Mouse (Mus musculus) stomach, postnatal 0 days (tissue): ENCODE results near the gene Tom1l2. TPM values are rescaled to one million over a fixed set of nuclear protein-coding genes. Genes with fewer than 3 reads are reported as not detected.

Experiments
- ATAC-seq: fragments of 200-750 bp; cut with Nextera tagmentation; 2 replicates; pipeline ENCODE4 v1.8.0; 2017; ENCODE audit not compliant: low FRiP score, low TSS enrichment
- DNase-seq: peaks from one replicate; pipeline ENCODE4 v3.0.0-alpha.2; 2016; ENCODE audit warnings: low spot score
- H3K27ac ChIP-seq: fragments of 300-500 bp; sonication (generic); replicated peaks from 2 replicates; pipeline ENCODE4 v1.5.1; 2014; ENCODE audit warnings: mild to moderate bottlenecking, control low read depth
- H3K27me3 ChIP-seq: fragments of 300-500 bp; sonication (generic); 2 replicates; pipeline ENCODE4 v1.6.1; 2014; ENCODE audit warnings: low read length; ENCODE audit not compliant: control insufficient read depth, insufficient read depth
- H3K36me3 ChIP-seq: fragments of 300-500 bp; sonication (generic); 2 replicates; pipeline ENCODE4 v1.6.1; 2014; ENCODE audit warnings: low read length, mixed read lengths; ENCODE audit not compliant: control insufficient read depth, insufficient read depth
- H3K4me1 ChIP-seq: fragments of 300-500 bp; sonication (generic); replicated peaks from 2 replicates; pipeline ENCODE4 v1.6.1; 2014; ENCODE audit warnings: antibody characterized with exemption; ENCODE audit not compliant: control insufficient read depth, insufficient read depth
- H3K4me2 ChIP-seq: fragments of 300-500 bp; sonication (generic); replicated peaks from 2 replicates; pipeline ENCODE4 v1.6.1; 2014; ENCODE audit warnings: low read depth, mild to moderate bottlenecking, control low read depth, moderate library complexity
- H3K4me3 ChIP-seq: fragments of 300-500 bp; sonication (generic); 2 replicates; pipeline ENCODE4 v1.5.1; 2014; ENCODE audit warnings: low read depth, low read length, control low read depth
- H3K9ac ChIP-seq: fragments of 300-500 bp; sonication (generic); 2 replicates; pipeline ENCODE4 v1.6.1; 2014; ENCODE audit warnings: mild to moderate bottlenecking, low read length, control low read depth, mixed read lengths
- H3K9me3 ChIP-seq: fragments of 300-500 bp; sonication (generic); 2 replicates; pipeline ENCODE4 v1.6.1; 2016; ENCODE audit warnings: low read length; ENCODE audit not compliant: control insufficient read depth
- CTCF ChIP-seq: IDR thresholded peaks from 2 replicates; pipeline ENCODE4 v1.5.1; 2016; ENCODE audit warnings: antibody characterized with exemption, low read depth, mild to moderate bottlenecking, moderate library complexity
- EP300 ChIP-seq: optimal IDR thresholded peaks from 2 replicates; pipeline ENCODE3; 2016; ENCODE audit warnings: antibody characterized with exemption
- WGBS: fragments of 180-500 bp; shearing (Covaris S2); extraction: QIAGEN DNeasy Blood & Tissue Kit; methylation state at CpG from one replicate; pipeline ENCODE4 v1.1.7; 2014; 5-methylcytosine and 5-hydroxymethylcytosine counted together
- polyA plus RNA-seq: library from polyadenylated mRNA; unstranded; fragments of >200 nt; fragmentation: Nextera tagmentation; extraction: Ambion mirVana; gene quantifications from 2 replicates; pipeline ENCODE4 v1.2.1, GENCODE M21; 2015

Tom1l2 gene
- polyA plus RNA-seq, 1 experiment from 2014 or later = 15.9 TPM

- DNase-seq (no peak), ATAC-seq (no peak)
- Histone ChIP-seq H3K4me1 (0 out of 2 replicates have a peak, but pooled peaks cover 2% of the 10 kb centered on the region), H3K9ac (no peak overlapping the region), H3K4me2 (no peak overlapping the region), H3K9me3 (no peaks in the 10 kb centered on the region), H3K27ac (0 out of 2 replicates have a peak overlapping the region, but pooled peaks have one; percentile 35), H3K27me3 (no peaks in the 10 kb centered on the region), H3K36me3 (no peaks in the 10 kb centered on the region), H3K4me3 (no peak overlapping the region)
- WGBS = 47% methylated on average over 7 of the region's 7 CpGs
- TF ChIP-seq CTCF = no peak
- no peak for TF ChIP-seq EP300
Observed at GRCm38 (mm10) chr11:60358548-60358947, 5.8 kb upstream of the Tom1l2 start.

DNA sequence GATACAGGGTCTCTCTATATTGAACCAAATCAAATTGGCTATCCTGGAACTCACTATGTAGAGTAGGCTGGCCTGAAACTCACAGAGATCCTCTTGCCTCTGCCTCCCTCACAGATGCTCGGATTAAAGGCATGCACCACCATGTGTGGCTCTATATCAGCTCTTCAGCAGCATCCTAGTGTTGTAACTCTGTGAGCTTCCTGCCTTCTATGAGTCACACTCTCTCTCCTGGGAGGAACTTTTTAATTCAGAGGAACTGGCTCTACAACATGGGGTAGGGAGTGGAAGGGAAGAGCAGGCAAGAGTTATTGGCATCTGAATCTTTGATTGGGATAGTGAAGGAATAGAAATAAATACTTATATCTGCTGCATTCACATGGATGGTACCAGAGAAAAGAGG lies 4.4 kb upstream of the Tom1l2 start:
- ATAC-seq (no peak), DNase-seq (no peak)
- no peak overlapping the region for H3K4me3 ChIP-seq
- H3K9ac ChIP-seq = no peak overlapping the region
- H3K36me3 ChIP-seq = no peaks in the 10 kb centered on the region
- 44% methylated on average over 1 of the region's 1 CpGs for WGBS
- no peaks in the 10 kb centered on the region for H3K27me3 ChIP-seq
- peaks cover 4% of the 10 kb centered on the region for H3K4me1 ChIP-seq
- no peaks in the 10 kb centered on the region for H3K9me3 ChIP-seq
- H3K27ac ChIP-seq = peak overlapping the region; percentile 67; the same call in 1 of the 2 replicates
- H3K4me2 ChIP-seq = no peak overlapping the region
- no peak for TF ChIP-seq EP300
- TF ChIP-seq CTCF = no peak

GRCm38 (mm10) chr11:60355952-60356351 lies 3.2 kb upstream of the Tom1l2 start:
- Histone ChIP-seq H3K4me1 (peaks cover 9% of the 10 kb centered on the region), H3K4me3 (no peak overlapping the region), H3K9me3 (no peaks in the 10 kb centered on the region), H3K27me3 (no peaks in the 10 kb centered on the region), H3K36me3 (no peaks in the 10 kb centered on the region), H3K27ac (no peak overlapping the region), H3K4me2 (no peak overlapping the region), H3K9ac (no peak overlapping the region)
- DNase-seq = no peak
- ATAC-seq = no peak
- no peak for TF ChIP-seq EP300
- no peak for TF ChIP-seq CTCF
- WGBS = 49% methylated on average over 2 of the region's 2 CpGs

GRCm38 (mm10) chr11:60351925-60352371 lies 757 bp downstream of the Tom1l2 start:
- Histone ChIP-seq H3K27ac (peak overlapping the region; percentile 86), H3K27me3 (no peaks in the 10 kb centered on the region), H3K9me3 (no peaks in the 10 kb centered on the region), H3K9ac (peak overlapping the region; percentile 75), H3K4me2 (peak overlapping the region; percentile 89), H3K36me3 (no peaks in the 10 kb centered on the region), H3K4me3 (peak overlapping the region; percentile 63), H3K4me1 (peaks cover 7% of the 10 kb centered on the region)
- TF ChIP-seq CTCF (no peak), EP300 (no peak)
- peak; percentile 48 for DNase-seq
- ATAC-seq = no peak
- WGBS = 10% methylated on average over 11 of the region's 11 CpGs

GRCm38 (mm10) chr11:60351388-60351787 lies 1.3 kb downstream of the Tom1l2 start:
- TF ChIP-seq CTCF (peak; percentile 56), EP300 (no peak)
- no peak for DNase-seq
- peak overlapping the region; percentile 89 for H3K4me2 ChIP-seq
- WGBS = 49% methylated on average over 2 of the region's 2 CpGs
- peak overlapping the region; percentile 86 for H3K27ac ChIP-seq
- H3K4me3 ChIP-seq = peak overlapping the region; percentile 63
- H3K4me1 ChIP-seq = peaks cover 7% of the 10 kb centered on the region
- no peaks in the 10 kb centered on the region for H3K36me3 ChIP-seq
- H3K27me3 ChIP-seq = no peaks in the 10 kb centered on the region
- ATAC-seq = no peak
- peak overlapping the region; percentile 75; the same call in 1 of the 2 replicates for H3K9ac ChIP-seq
- no peaks in the 10 kb centered on the region for H3K9me3 ChIP-seq

GRCm38 (mm10) chr11:60346537-60346936 lies 6.2 kb downstream of the Tom1l2 start:
- H3K27me3 ChIP-seq = no peaks in the 10 kb centered on the region
- 50% methylated on average over 4 of the region's 4 CpGs for WGBS
- no peak overlapping the region for H3K27ac ChIP-seq
- H3K4me1 ChIP-seq = no peaks in the 10 kb centered on the region; the same call in 1 of the 2 replicates
- no peaks in the 10 kb centered on the region for H3K36me3 ChIP-seq
- no peak overlapping the region for H3K9ac ChIP-seq
- DNase-seq = no peak
- no peak overlapping the region for H3K4me2 ChIP-seq
- no peaks in the 10 kb centered on the region for H3K9me3 ChIP-seq
- H3K4me3 ChIP-seq = no peak overlapping the region
- TF ChIP-seq EP300 (no peak), CTCF (no peak)
- ATAC-seq = no peak
